Mouse (Mus musculus) heart, embryonic 16.5 days (tissue): ENCODE results near the gene Cables2. TPM values are rescaled to one million over a fixed set of nuclear protein-coding genes. Genes with fewer than 3 reads are reported as not detected.
A peak's percentile ranks its signal among the peaks of the same experiment; 100 is the strongest.

Source experiments
- ATAC-seq: fragments of 200-750 bp; cut with Nextera tagmentation; replicated peaks from 2 replicates; pipeline ENCODE4 v1.8.0; 2017; ENCODE audit warnings: moderate number of reproducible peaks; ENCODE audit not compliant: insufficient read depth, low FRiP score; ENCODE audit errors: extremely low read depth
- H3K27ac ChIP-seq: fragments of 300-500 bp; sonication (generic); 2 replicates; pipeline ENCODE4 v1.5.1; 2014; ENCODE audit warnings: mild to moderate bottlenecking, low read length, control low read depth, moderate library complexity
- H3K27me3 ChIP-seq: fragments of 300-500 bp; sonication (generic); 2 replicates; pipeline ENCODE4 v1.6.1; 2014; ENCODE audit warnings: low read length, mixed read lengths; ENCODE audit not compliant: control insufficient read depth, insufficient read depth
- H3K36me3 ChIP-seq: fragments of 300-500 bp; sonication (generic); 2 replicates; pipeline ENCODE4 v1.6.1; 2014; ENCODE audit not compliant: control insufficient read depth, insufficient read depth
- H3K4me1 ChIP-seq: fragments of 300-500 bp; sonication (generic); 2 replicates; pipeline ENCODE4 v1.6.1; 2014; ENCODE audit warnings: low read length, mixed read lengths; ENCODE audit not compliant: control insufficient read depth, insufficient read depth
- H3K4me2 ChIP-seq: fragments of 300-500 bp; sonication (generic); 2 replicates; pipeline ENCODE4 v1.6.1; 2014; ENCODE audit warnings: low read depth, mild to moderate bottlenecking, control low read depth, low read length
- H3K4me3 ChIP-seq: fragments of 300-500 bp; sonication (generic); 2 replicates; pipeline ENCODE4 v1.5.1; 2014; ENCODE audit warnings: mild to moderate bottlenecking, control low read depth, low read length
- H3K9ac ChIP-seq: fragments of 300-500 bp; sonication (generic); 2 replicates; pipeline ENCODE4 v1.6.1; 2014; ENCODE audit warnings: low read length, control low read depth
- H3K9me3 ChIP-seq: fragments of 300-500 bp; sonication (generic); replicated peaks from 2 replicates; pipeline ENCODE4 v1.6.1; 2016; ENCODE audit warnings: low read length; ENCODE audit not compliant: control insufficient read depth
- WGBS: fragments of 180-500 bp; shearing (Covaris S2); extraction: QIAGEN DNeasy Blood & Tissue Kit; methylation state at CpG from one replicate; pipeline ENCODE4 v1.1.7; 2014; 5-methylcytosine and 5-hydroxymethylcytosine counted together
- polyA plus RNA-seq: library from polyadenylated mRNA; unstranded; fragments of >200 nt; fragmentation: Nextera tagmentation; extraction: Ambion mirVana; gene quantifications from 2 replicates; pipeline ENCODE4 v1.2.1, GENCODE M21; 2015

Cables2 gene
- polyA plus RNA-seq, 1 experiment from 2014 or later, result 6.1 TPM

- H3K4me2 ChIP-seq, result peak overlapping the region; percentile 92
- no peaks in the 10 kb centered on the region for H3K9me3 ChIP-seq
- under 1% methylated on average over 37 of the region's 37 CpGs for WGBS
- peaks cover 5% of the 10 kb centered on the region for H3K36me3 ChIP-seq
- no peaks in the 10 kb centered on the region for H3K27me3 ChIP-seq
- H3K4me3 ChIP-seq, result peak overlapping the region; percentile 87
- H3K27ac ChIP-seq, result peak overlapping the region; percentile 71
- ATAC-seq, result peak; percentile 12
- H3K9ac ChIP-seq, result peak overlapping the region; percentile 95
- H3K4me1 ChIP-seq, result peaks cover 32% of the 10 kb centered on the region
These were observed 393 bp downstream of the Cables2 start for GRCm38 (mm10) chr2:180272884-180273321.

- Histone ChIP-seq H3K4me3 (peak overlapping the region; percentile 87), H3K4me2 (peak overlapping the region; percentile 92), H3K9ac (peak overlapping the region; percentile 30), H3K9me3 (no peaks in the 10 kb centered on the region), H3K27ac (no peak overlapping the region), H3K4me1 (peaks cover 28% of the 10 kb centered on the region), H3K36me3 (peaks cover 6% of the 10 kb centered on the region), H3K27me3 (no peaks in the 10 kb centered on the region)
- 68% methylated on average over 5 of the region's 5 CpGs for WGBS
- ATAC-seq, result no peak
These were observed 1.4 kb downstream of the Cables2 start for GRCm38 (mm10) chr2:180271804-180272395.

GRCm38 (mm10) chr2:180270537-180271255 is 2.6 kb downstream of the Cables2 start:
- peaks cover 9% of the 10 kb centered on the region for H3K36me3 ChIP-seq
- no peaks in the 10 kb centered on the region for H3K27me3 ChIP-seq
- H3K27ac ChIP-seq, result no peak overlapping the region
- no peak overlapping the region for H3K4me3 ChIP-seq
- no peak for ATAC-seq
- H3K9ac ChIP-seq, result no peak overlapping the region
- H3K9me3 ChIP-seq, result no peaks in the 10 kb centered on the region
- H3K4me2 ChIP-seq, result no peak overlapping the region
- 64% methylated on average over 7 of the region's 7 CpGs for WGBS
- peaks cover 16% of the 10 kb centered on the region for H3K4me1 ChIP-seq

- H3K4me2 ChIP-seq, result no peak overlapping the region
- no peak for ATAC-seq
These were observed 4.0 kb downstream of the Cables2 start for GRCm38 (mm10) chr2:180269329-180269728.

GRCm38 (mm10) chr2:180267955-180268354 is 5.3 kb downstream of the Cables2 start:
- no peak overlapping the region for H3K4me3 ChIP-seq
- peaks cover 13% of the 10 kb centered on the region for H3K4me1 ChIP-seq
- no peaks in the 10 kb centered on the region for H3K9me3 ChIP-seq
- H3K27ac ChIP-seq, result no peak overlapping the region
- no peak overlapping the region for H3K9ac ChIP-seq
- 64% methylated on average over 2 of the region's 2 CpGs for WGBS
- H3K27me3 ChIP-seq, result no peaks in the 10 kb centered on the region
- no peak for ATAC-seq
- H3K4me2 ChIP-seq, result no peak overlapping the region
- peaks cover 9% of the 10 kb centered on the region for H3K36me3 ChIP-seq

More at GRCm38 (mm10) chr2:180269329-180269728, 4.0 kb downstream of the Cables2 start:
- WGBS, result 83% methylated on average over 10 of the region's 10 CpGs
- Histone ChIP-seq H3K9ac (no peak overlapping the region), H3K9me3 (no peaks in the 10 kb centered on the region), H3K36me3 (peaks cover 9% of the 10 kb centered on the region), H3K27me3 (no peaks in the 10 kb centered on the region), H3K4me1 (peaks cover 16% of the 10 kb centered on the region), H3K4me3 (no peak overlapping the region), H3K27ac (no peak overlapping the region)

GRCm38 (mm10) chr2:180262891-180263290 is 10.4 kb downstream of the Cables2 start:
- Histone ChIP-seq H3K4me3 (no peak overlapping the region), H3K27ac (peak overlapping the region; percentile 77), H3K9me3 (no peaks in the 10 kb centered on the region), H3K36me3 (peaks cover 13% of the 10 kb centered on the region; the same call in 1 of the 2 replicates), H3K9ac (no peak overlapping the region), H3K27me3 (no peaks in the 10 kb centered on the region), H3K4me2 (no peak overlapping the region), H3K4me1 (peaks cover 13% of the 10 kb centered on the region)
- ATAC-seq, result no peak
- 68% methylated on average over 10 of the region's 10 CpGs for WGBS

- H3K27ac ChIP-seq, result peak overlapping the region; percentile 77
These were observed 10.9 kb downstream of the Cables2 start for GRCm38 (mm10) chr2:180262441-180262840.

GRCm38 (mm10) chr2:180261901-180262300 is 11.4 kb downstream of the Cables2 start:
- Histone ChIP-seq H3K36me3 (peaks cover 12% of the 10 kb centered on the region; the same call in 1 of the 2 replicates), H3K4me3 (no peak overlapping the region), H3K4me1 (peaks cover 14% of the 10 kb centered on the region), H3K27ac (peak overlapping the region; percentile 55), H3K9ac (no peak overlapping the region), H3K27me3 (no peaks in the 10 kb centered on the region), H3K4me2 (no peak overlapping the region), H3K9me3 (no peaks in the 10 kb centered on the region)
- ATAC-seq, result no peak
- 84% methylated on average over 7 of the region's 7 CpGs for WGBS

More at GRCm38 (mm10) chr2:180262441-180262840, 10.9 kb downstream of the Cables2 start:
- Histone ChIP-seq H3K27me3 (no peaks in the 10 kb centered on the region), H3K9ac (no peak overlapping the region; the same call in 1 of the 2 replicates), H3K4me1 (peaks cover 14% of the 10 kb centered on the region), H3K36me3 (peaks cover 13% of the 10 kb centered on the region; the same call in 1 of the 2 replicates), H3K9me3 (no peaks in the 10 kb centered on the region), H3K4me2 (no peak overlapping the region), H3K4me3 (no peak overlapping the region)
- peak; percentile 33 for ATAC-seq
- WGBS, result 63% methylated on average over 3 of the region's 3 CpGs
